Mouse (Mus musculus) heart, embryonic 14.5 days (tissue): Measurements from ENCODE around the gene Chrna1. TPM values are rescaled to one million over a fixed set of nuclear protein-coding genes. Genes with fewer than 3 reads are reported as not detected.

Source experiments
- ATAC-seq: fragments of 200-750 bp; cut with Nextera tagmentation; 2 replicates; pipeline ENCODE4 v1.8.0; 2017; ENCODE audit warnings: low read depth, moderate TSS enrichment; ENCODE audit not compliant: insufficient number of reproducible peaks, insufficient read depth, low FRiP score
- H3K27ac ChIP-seq, 2 experiments: fragments of 200-500 bp in 1 of 2; fragments of 300-500 bp in 1 of 2; sonication (generic) in 1 of 2; replicated peaks in 1 of 2; 2 replicates each; pipeline ENCODE4 v1.5.1; 2012 to 2014; ENCODE audit warnings: low read depth in 2 of 2, low read length in 2 of 2, control low read depth in 1 of 2, mild to moderate bottlenecking in 1 of 2, mixed read lengths in 1 of 2; ENCODE audit not compliant: control insufficient read depth in 1 of 2, insufficient read depth in 1 of 2
- H3K27me3 ChIP-seq: fragments of 300-500 bp; sonication (generic); 2 replicates; pipeline ENCODE4 v1.6.1; 2014; ENCODE audit warnings: mild to moderate bottlenecking, low read length, control low read depth; ENCODE audit not compliant: control insufficient read depth, insufficient read depth
- H3K36me3 ChIP-seq: fragments of 300-500 bp; sonication (generic); 2 replicates; pipeline ENCODE4 v1.6.1; 2014; ENCODE audit warnings: mild to moderate bottlenecking, control low read depth, low read length, mixed read lengths; ENCODE audit not compliant: control insufficient read depth, insufficient read depth
- H3K4me1 ChIP-seq, 2 experiments: fragments of 200-500 bp in 1 of 2; fragments of 300-500 bp in 1 of 2; sonication (generic) in 1 of 2; 2 replicates each; pipeline ENCODE4 v1.6.1; 2012 to 2014; ENCODE audit warnings: low read length in 2 of 2, control low read depth in 1 of 2, mixed read lengths in 1 of 2; ENCODE audit not compliant: control insufficient read depth in 2 of 2, insufficient read depth in 2 of 2
- H3K4me2 ChIP-seq: fragments of 300-500 bp; sonication (generic); 2 replicates; pipeline ENCODE4 v1.6.1; 2014; ENCODE audit warnings: mild to moderate bottlenecking, low read length
- H3K4me3 ChIP-seq, 2 experiments: fragments of 200-500 bp in 1 of 2; fragments of 300-500 bp in 1 of 2; sonication (generic) in 1 of 2; 2 replicates each; pipeline ENCODE4 v1.5.1; 2012 to 2014; ENCODE audit warnings: low read length in 2 of 2, mild to moderate bottlenecking in 2 of 2, control low read depth in 1 of 2, low read depth in 1 of 2, moderate library complexity in 1 of 2; ENCODE audit not compliant: control insufficient read depth in 1 of 2, insufficient read depth in 1 of 2
- H3K9ac ChIP-seq: fragments of 300-500 bp; sonication (generic); 2 replicates; pipeline ENCODE4 v1.6.1; 2014; ENCODE audit warnings: mild to moderate bottlenecking, low read length
- H3K9me3 ChIP-seq: fragments of 300-500 bp; sonication (generic); 2 replicates; pipeline ENCODE4 v1.6.1; 2016; ENCODE audit warnings: low read length, control low read depth; ENCODE audit not compliant: control insufficient read depth
- WGBS: fragments of 180-500 bp; shearing (Covaris S2); extraction: QIAGEN DNeasy Blood & Tissue Kit; methylation state at CpG from one replicate; pipeline ENCODE4 v1.1.7; 2014; 5-methylcytosine and 5-hydroxymethylcytosine counted together
- polyA plus RNA-seq: library from polyadenylated mRNA; unstranded; fragments of >200 nt; fragmentation: Nextera tagmentation; extraction: Ambion mirVana; gene quantifications from 2 replicates; pipeline ENCODE4 v1.2.1, GENCODE M21; 2014

The Chrna1 gene
- 0.09 TPM in 1 of 2 replicates, not detected in the other for polyA plus RNA-seq

DNA sequence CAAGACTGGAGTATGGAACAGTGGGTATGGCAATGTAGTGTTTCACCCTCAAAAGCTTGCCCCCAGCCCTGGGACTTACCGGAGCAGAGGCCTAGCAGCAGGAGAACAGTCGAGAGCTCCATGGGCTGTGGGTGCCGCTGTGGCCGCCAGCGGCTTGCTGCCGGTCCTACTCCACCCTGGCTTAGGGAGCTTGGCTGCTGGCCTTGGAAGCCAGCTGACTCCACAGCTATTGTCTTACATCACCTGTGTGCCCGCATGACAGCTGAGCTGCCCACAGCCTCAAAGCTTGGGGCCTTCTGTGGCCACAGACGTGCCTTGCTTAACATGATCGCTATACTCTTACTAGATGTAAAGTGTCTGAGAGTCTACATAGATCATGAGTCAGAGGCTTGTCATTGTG is at the start of gene Chrna1:
Chrna1 (minus strand) TSS at position 173 of the 400 bp plus-strand sequence.
- no peak within 1 kb of the TSS for H3K4me2 ChIP-seq

DNA sequence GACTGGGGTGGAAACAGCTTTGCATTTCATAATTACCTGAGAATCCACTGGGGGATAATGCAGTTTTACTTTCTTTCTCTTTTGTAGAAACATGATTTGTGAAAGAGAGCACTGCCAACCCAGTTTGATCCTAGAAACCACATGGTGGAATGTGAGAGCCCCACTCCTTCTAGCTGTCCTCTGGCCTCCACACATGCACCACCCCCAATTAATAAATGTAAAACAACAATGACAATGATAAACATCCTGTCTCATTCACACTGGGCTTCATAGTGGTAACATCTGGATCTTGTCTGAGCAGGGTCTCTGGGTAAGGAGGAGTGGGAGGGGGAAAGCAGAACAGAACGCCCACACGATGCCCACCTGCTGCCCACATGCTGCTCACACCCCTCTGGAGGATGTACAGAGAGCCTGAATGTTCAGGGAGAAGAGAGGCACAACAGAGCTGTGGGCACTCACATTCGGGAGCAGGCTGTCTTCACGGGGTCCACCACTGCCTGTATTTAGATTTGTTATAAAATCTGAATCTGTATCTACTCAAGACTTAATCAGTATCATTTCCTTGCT is 38.4 kb upstream of the Chrna1 start:
- Histone ChIP-seq H3K4me1 (no peaks in the 10 kb centered on the region), H3K27ac (no peak overlapping the region), H3K9me3 (no peaks in the 10 kb centered on the region), H3K36me3 (peaks cover 44% of the 10 kb centered on the region), H3K9ac (no peak overlapping the region), H3K4me3 (no peak overlapping the region), H3K4me2 (no peak overlapping the region), H3K27me3 (no peaks in the 10 kb centered on the region)
- ATAC-seq: no peak
- 84% methylated on average over 4 of the region's 4 CpGs for WGBS

More for the DNA sequence above, at the start of gene Chrna1:
- Histone ChIP-seq H3K9ac (no peak within 1 kb of the TSS), H3K4me1 (peaks cover 0 to 1% of the 10 kb centered on the region in 2 experiments; a peak in 1 of 4 replicates), H3K9me3 (no peaks in the 10 kb centered on the region), H3K36me3 (no peaks in the 10 kb centered on the region), H3K4me3 (no peak within 1 kb of the TSS), H3K27ac (no peak within 1 kb of the TSS), H3K27me3 (no peaks in the 10 kb centered on the region)
- 91% methylated on average over 9 of the region's 9 CpGs for WGBS
- no peak for ATAC-seq

GRCm38 (mm10) chr2:73616434-73617057 is 36.4 kb upstream of the Chrna1 start:
- H3K9me3 ChIP-seq: no peaks in the 10 kb centered on the region
- no peak overlapping the region for H3K4me3 ChIP-seq
- peaks cover 32% of the 10 kb centered on the region for H3K36me3 ChIP-seq
- H3K4me1 ChIP-seq: no peaks in the 10 kb centered on the region
- no peak overlapping the region for H3K27ac ChIP-seq
- H3K4me2 ChIP-seq: no peak overlapping the region
- no peak for ATAC-seq
- H3K27me3 ChIP-seq: no peaks in the 10 kb centered on the region
- H3K9ac ChIP-seq: no peak overlapping the region
- WGBS: 84% methylated on average over 17 of the region's 17 CpGs

- 90% methylated on average over 5 of the region's 5 CpGs for whole genome bisulfite sequencing
- Histone ChIP-seq H3K9me3 (no peaks in the 10 kb centered on the region), H3K27ac (no peak overlapping the region), H3K4me2 (no peak overlapping the region), H3K27me3 (no peaks in the 10 kb centered on the region), H3K4me3 (no peak overlapping the region), H3K4me1 (no peaks in the 10 kb centered on the region), H3K36me3 (peaks cover 31% of the 10 kb centered on the region), H3K9ac (no peak overlapping the region)
- no peak for ATAC-seq
Observed at GRCm38 (mm10) chr2:73615456-73615855, 35.3 kb upstream of the Chrna1 start.

GRCm38 (mm10) chr2:73614303-73614702 is 34.2 kb upstream of the Chrna1 start:
- Histone ChIP-seq H3K4me2 (no peak overlapping the region), H3K9ac (no peak overlapping the region), H3K36me3 (peaks cover 31% of the 10 kb centered on the region), H3K4me3 (no peak overlapping the region), H3K27me3 (no peaks in the 10 kb centered on the region), H3K27ac (no peak overlapping the region), H3K9me3 (no peaks in the 10 kb centered on the region), H3K4me1 (no peaks in the 10 kb centered on the region)
- 92% methylated on average over 8 of the region's 8 CpGs for WGBS
- ATAC-seq: no peak

DNA sequence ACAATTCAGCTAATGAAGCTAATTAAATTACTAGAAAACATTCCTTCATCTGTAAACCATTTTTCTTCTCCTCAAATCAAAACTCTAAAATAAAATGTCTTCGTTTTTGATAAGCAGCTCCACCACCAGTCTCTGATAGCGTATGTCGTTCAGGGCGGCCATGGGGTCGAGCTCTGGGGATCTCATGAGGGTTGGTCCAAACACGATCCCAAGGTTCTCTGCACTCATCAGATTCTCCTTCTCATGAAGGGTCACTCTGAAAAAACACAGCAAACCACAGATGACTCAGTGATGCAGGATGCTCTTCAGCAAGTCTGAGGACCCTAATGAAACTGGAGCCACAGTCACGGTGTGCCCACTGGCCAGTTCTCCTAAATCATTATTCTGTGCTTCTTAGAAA is 32.8 kb upstream of the Chrna1 start:
- Histone ChIP-seq H3K4me3 (no peak overlapping the region), H3K9ac (no peak overlapping the region), H3K27ac (no peak overlapping the region), H3K27me3 (no peaks in the 10 kb centered on the region), H3K36me3 (peaks cover 28% of the 10 kb centered on the region), H3K4me2 (no peak overlapping the region), H3K9me3 (no peaks in the 10 kb centered on the region), H3K4me1 (peaks cover 0 to under 1% of the 10 kb centered on the region in 2 experiments; a peak in 2 of 4 replicates)
- WGBS: 82% methylated on average over 7 of the region's 7 CpGs
- no peak for ATAC-seq

GRCm38 (mm10) chr2:73612367-73612914 is 32.3 kb upstream of the Chrna1 start:
- no peaks in the 10 kb centered on the region for H3K9me3 ChIP-seq

More at GRCm38 (mm10) chr2:73612367-73612914, 32.3 kb upstream of the Chrna1 start:
- Histone ChIP-seq H3K4me1 (peaks cover 0 to 6% of the 10 kb centered on the region in 2 experiments; a peak in 3 of 4 replicates), H3K36me3 (peaks cover 24% of the 10 kb centered on the region), H3K27me3 (no peaks in the 10 kb centered on the region), H3K27ac (no peak overlapping the region), H3K9ac (no peak overlapping the region), H3K4me2 (no peak overlapping the region), H3K4me3 (no peak overlapping the region)
- 92% methylated on average over 6 of the region's 6 CpGs for WGBS
- no peak for ATAC-seq
